Mouse (Mus musculus) midbrain, embryonic 10.5 days (tissue): ENCODE measurements at regions not wholly inside any gene's neighbourhood (a gene's known extent, or its start where the extent isn't known, plus 50 kb on each side); places are given as distances from the start of the nearest gene placed in this dataset.
A peak's percentile ranks its signal among the peaks of the same experiment; 100 is the strongest.

Experiments
- DNase-seq: peaks from one replicate; pipeline ENCODE4 v3.0.0-alpha.2; 2017; ENCODE audit warnings: low spot score
- H3K27ac ChIP-seq: fragments of 300-500 bp; sonication (generic); replicated peaks from 2 replicates; pipeline ENCODE4 v1.5.1; 2016; ENCODE audit warnings: mild to moderate bottlenecking
- H3K27me3 ChIP-seq: fragments of 300-500 bp; sonication (generic); 2 replicates; pipeline ENCODE4 v1.6.1; 2016; ENCODE audit warnings: low read depth, mild to moderate bottlenecking; ENCODE audit not compliant: poor library complexity, severe bottlenecking
- H3K36me3 ChIP-seq: fragments of 300-500 bp; sonication (generic); 2 replicates; pipeline ENCODE4 v1.6.1; 2016; ENCODE audit warnings: mild to moderate bottlenecking, moderate library complexity
- H3K4me1 ChIP-seq: fragments of 300-500 bp; sonication (generic); 2 replicates; pipeline ENCODE4 v1.6.1; 2016
- H3K4me3 ChIP-seq: fragments of 300-500 bp; sonication (generic); 2 replicates; pipeline ENCODE4 v1.5.1; 2016; ENCODE audit warnings: mild to moderate bottlenecking, moderate library complexity
- H3K9me3 ChIP-seq: fragments of 300-500 bp; sonication (generic); replicated peaks from 2 replicates; pipeline ENCODE4 v1.6.1; 2016; ENCODE audit warnings: mild to moderate bottlenecking
- WGBS: fragments of 180-500 bp; shearing (Covaris S2); methylation state at CpG from one replicate; pipeline ENCODE4 v1.1.7; 2016; 5-methylcytosine and 5-hydroxymethylcytosine counted together

- Histone ChIP-seq H3K27me3 (peaks cover 14% of the 10 kb centered on the region), H3K27ac (no peak overlapping the region), H3K36me3 (no peaks in the 10 kb centered on the region), H3K4me1 (peaks cover 5% of the 10 kb centered on the region; the same call in 1 of the 2 replicates), H3K4me3 (peak overlapping the region; percentile 56), H3K9me3 (peaks cover 10% of the 10 kb centered on the region; the same call in 1 of the 2 replicates)
- peak; percentile 41 for DNase-seq
- 17% methylated on average over 36 of the region's 42 CpGs for WGBS
Observed at GRCm38 (mm10) chrX:53976273-53977135, 179.0 kb upstream of the Xlr start.

GRCm38 (mm10) chrX:53975545-53976272, 178.2 kb upstream of the Xlr start:
- H3K4me3 ChIP-seq = peak overlapping the region; percentile 56
- H3K9me3 ChIP-seq = peaks cover 10% of the 10 kb centered on the region; the same call in 1 of the 2 replicates
- peak; percentile 21 for DNase-seq
- 14% methylated on average over 26 of the region's 28 CpGs for WGBS
- peaks cover 14% of the 10 kb centered on the region for H3K27me3 ChIP-seq
- peaks cover 5% of the 10 kb centered on the region; the same call in 1 of the 2 replicates for H3K4me1 ChIP-seq
- no peaks in the 10 kb centered on the region for H3K36me3 ChIP-seq
- no peak overlapping the region for H3K27ac ChIP-seq

- Histone ChIP-seq H3K4me3 (peak overlapping the region; percentile 56), H3K4me1 (peaks cover 5% of the 10 kb centered on the region; the same call in 1 of the 2 replicates), H3K36me3 (no peaks in the 10 kb centered on the region), H3K27me3 (peaks cover 14% of the 10 kb centered on the region), H3K27ac (0 out of 2 replicates have a peak overlapping the region, but pooled peaks have one; percentile 13), H3K9me3 (peaks cover 10% of the 10 kb centered on the region; the same call in 1 of the 2 replicates)
- 22% methylated on average over 51 of the region's 52 CpGs for WGBS
- DNase-seq = peak; percentile 32
Observed at GRCm38 (mm10) chrX:53974732-53975544, 177.4 kb upstream of the Xlr start.
